Mouse (Mus musculus): ENCODE results near the gene Thumpd3. TPM values are rescaled to one million over a fixed set of nuclear protein-coding genes. Genes with fewer than 3 reads are reported as not detected.

The Thumpd3 gene
- polyA plus RNA-seq, 1 experiment from 2014 or later: 51.4 TPM

DNA sequence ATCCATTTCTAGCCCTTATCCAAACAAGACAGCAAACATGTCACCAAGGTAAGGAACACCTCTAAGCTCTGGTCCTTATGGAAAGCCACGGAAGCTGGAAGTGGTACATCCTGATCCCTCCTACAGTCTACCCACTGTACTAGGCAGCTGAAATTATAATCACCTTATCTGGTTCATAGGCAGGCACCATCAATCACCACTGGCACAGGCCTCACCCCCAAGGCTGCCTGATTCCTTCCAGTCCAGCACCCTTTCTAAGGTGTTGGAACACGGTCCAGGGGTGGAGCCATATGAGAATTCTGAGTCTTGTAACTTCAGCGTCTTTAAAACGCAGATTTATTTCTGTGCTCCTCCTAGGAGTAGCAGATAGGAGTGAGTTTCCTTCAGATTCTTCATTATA is 32.5 kb upstream of the Thumpd3 start:
- peak overlapping the region; percentile 24; the same call in 1 of the 2 replicates for H3K27ac ChIP-seq (ENCODE audit: low read length)
- ATAC-seq: no peak
- H3K4me2 ChIP-seq (ENCODE audit: low read length): no peak overlapping the region
- no peaks in the 10 kb centered on the region for H3K27me3 ChIP-seq (ENCODE audit: control insufficient read depth, insufficient read depth, low read depth, low read length)
- 84% methylated on average over 4 of the region's 4 CpGs for WGBS
- no peaks in the 10 kb centered on the region for H3K9me3 ChIP-seq (replicated peaks; ENCODE audit: control insufficient read depth, low read length, poor library complexity, severe bottlenecking)
- no peaks in the 10 kb centered on the region for H3K36me3 ChIP-seq (ENCODE audit: control insufficient read depth, insufficient read depth, low read length)
- no peak overlapping the region for H3K9ac ChIP-seq (ENCODE audit: low read depth, low read length)
- no peak overlapping the region for H3K4me3 ChIP-seq (ENCODE audit: low read depth, low read length)
- H3K4me1 ChIP-seq (ENCODE audit: control insufficient read depth, insufficient read depth, low read length): no peaks in the 10 kb centered on the region; the same call in 1 of the 2 replicates

DNA sequence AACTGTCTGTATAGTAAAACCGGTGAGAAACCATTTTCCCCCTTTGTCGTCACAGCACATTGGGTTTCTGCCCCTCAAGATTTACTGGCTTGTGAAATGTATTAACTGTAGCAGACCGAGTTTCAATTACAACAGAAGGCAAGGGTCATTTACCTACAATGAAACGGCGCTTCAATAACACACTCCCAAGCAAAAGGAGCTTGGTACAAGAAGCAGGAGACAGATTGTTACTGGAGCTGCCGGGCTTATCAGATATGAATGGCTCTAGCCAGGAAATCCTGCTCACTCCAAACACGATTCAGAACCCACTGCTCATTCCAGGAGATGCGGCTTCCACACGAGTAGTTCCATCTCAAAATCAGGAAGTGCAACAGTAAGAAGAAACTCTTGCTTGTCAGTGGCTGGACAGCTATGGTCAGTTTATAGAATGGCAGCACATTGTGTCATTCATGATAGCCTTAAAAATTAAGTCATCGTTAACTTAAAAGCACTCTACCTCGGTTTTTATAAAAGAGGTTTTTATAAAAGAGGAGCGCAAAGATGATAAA is 28.5 kb upstream of the Thumpd3 start:
- H3K27me3 ChIP-seq (ENCODE audit: control insufficient read depth, insufficient read depth, low read depth, low read length): no peaks in the 10 kb centered on the region
- no peaks in the 10 kb centered on the region for H3K36me3 ChIP-seq (ENCODE audit: control insufficient read depth, insufficient read depth, low read length)
- no peak overlapping the region for H3K4me3 ChIP-seq (ENCODE audit: low read depth, low read length)
- no peak overlapping the region for H3K4me2 ChIP-seq (ENCODE audit: low read length)
- H3K9me3 ChIP-seq (replicated peaks; ENCODE audit: control insufficient read depth, low read length, poor library complexity, severe bottlenecking): no peaks in the 10 kb centered on the region
- WGBS: 49% methylated on average over 12 of the region's 12 CpGs
- H3K27ac ChIP-seq (ENCODE audit: low read length): no peak overlapping the region
- H3K4me1 ChIP-seq (ENCODE audit: control insufficient read depth, insufficient read depth, low read length): no peaks in the 10 kb centered on the region; the same call in 1 of the 2 replicates
- ATAC-seq: no peak
- H3K9ac ChIP-seq (ENCODE audit: low read depth, low read length): no peak overlapping the region

DNA sequence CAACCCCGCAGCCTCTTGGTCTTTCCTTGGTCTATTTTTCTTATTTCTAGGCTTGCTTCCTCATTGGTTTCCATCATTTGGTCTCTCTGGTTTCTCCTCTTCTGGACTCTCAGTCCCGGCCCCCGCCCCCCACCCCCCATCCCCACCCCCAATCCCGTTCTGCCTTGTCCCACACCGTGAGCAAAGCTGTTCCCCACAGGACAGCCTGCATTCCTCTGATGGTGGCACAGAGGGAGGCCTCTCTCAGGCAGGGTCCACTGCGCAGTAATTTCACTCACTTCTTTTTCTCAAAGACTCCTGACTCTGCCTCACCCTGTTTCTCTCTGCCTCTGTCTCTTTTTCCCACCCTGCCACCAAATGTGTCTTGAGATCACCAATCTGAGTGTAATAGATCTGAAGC is 27.9 kb upstream of the Thumpd3 start:
- H3K27me3 ChIP-seq (ENCODE audit: control insufficient read depth, insufficient read depth, low read depth, low read length): no peaks in the 10 kb centered on the region
- no peak overlapping the region for H3K4me2 ChIP-seq (ENCODE audit: low read length)
- ATAC-seq: no peak
- no peak overlapping the region for H3K27ac ChIP-seq (ENCODE audit: low read length)
- no peaks in the 10 kb centered on the region for H3K36me3 ChIP-seq (ENCODE audit: control insufficient read depth, insufficient read depth, low read length)
- H3K4me3 ChIP-seq (ENCODE audit: low read depth, low read length): no peak overlapping the region
- no peaks in the 10 kb centered on the region; the same call in 1 of the 2 replicates for H3K4me1 ChIP-seq (ENCODE audit: control insufficient read depth, insufficient read depth, low read length)
- H3K9ac ChIP-seq (ENCODE audit: low read depth, low read length): no peak overlapping the region
- WGBS: 31% methylated on average over 5 of the region's 6 CpGs
- H3K9me3 ChIP-seq (replicated peaks; ENCODE audit: control insufficient read depth, low read length, poor library complexity, severe bottlenecking): no peaks in the 10 kb centered on the region

DNA sequence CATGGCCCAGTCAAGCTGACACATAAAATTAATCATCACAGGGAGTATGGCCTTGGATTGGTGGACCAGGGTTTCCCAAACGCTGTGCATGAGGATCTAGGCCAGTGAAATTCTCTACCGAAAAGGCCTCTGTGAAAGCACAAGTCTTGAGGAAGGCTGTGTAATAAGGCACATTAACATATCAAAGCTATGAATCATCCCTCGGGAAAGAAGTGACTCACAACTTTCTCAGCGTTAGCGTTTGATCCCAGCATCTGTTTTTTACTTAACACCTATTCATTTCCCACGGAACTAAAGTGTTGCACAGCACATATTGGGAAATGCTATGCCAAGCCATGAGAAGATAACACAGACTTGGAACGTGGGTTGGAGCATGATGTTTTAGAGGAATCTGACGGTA is 21.2 kb upstream of the Thumpd3 start:
- no peaks in the 10 kb centered on the region for H3K9me3 ChIP-seq (replicated peaks; ENCODE audit: control insufficient read depth, low read length, poor library complexity, severe bottlenecking)
- 0 out of 2 replicates have a peak, but pooled peaks have one; percentile 25 for ATAC-seq
- no peak overlapping the region for H3K4me2 ChIP-seq (ENCODE audit: low read length)
- no peak overlapping the region for H3K4me3 ChIP-seq (ENCODE audit: low read depth, low read length)
- WGBS: 15% methylated on average over 8 of the region's 8 CpGs
- H3K9ac ChIP-seq (ENCODE audit: low read depth, low read length): no peak overlapping the region
- no peaks in the 10 kb centered on the region for H3K27me3 ChIP-seq (ENCODE audit: control insufficient read depth, insufficient read depth, low read depth, low read length)
- H3K36me3 ChIP-seq (ENCODE audit: control insufficient read depth, insufficient read depth, low read length): no peaks in the 10 kb centered on the region
- no peak overlapping the region for H3K27ac ChIP-seq (ENCODE audit: low read length)
- H3K4me1 ChIP-seq (ENCODE audit: control insufficient read depth, insufficient read depth, low read length): no peaks in the 10 kb centered on the region

DNA sequence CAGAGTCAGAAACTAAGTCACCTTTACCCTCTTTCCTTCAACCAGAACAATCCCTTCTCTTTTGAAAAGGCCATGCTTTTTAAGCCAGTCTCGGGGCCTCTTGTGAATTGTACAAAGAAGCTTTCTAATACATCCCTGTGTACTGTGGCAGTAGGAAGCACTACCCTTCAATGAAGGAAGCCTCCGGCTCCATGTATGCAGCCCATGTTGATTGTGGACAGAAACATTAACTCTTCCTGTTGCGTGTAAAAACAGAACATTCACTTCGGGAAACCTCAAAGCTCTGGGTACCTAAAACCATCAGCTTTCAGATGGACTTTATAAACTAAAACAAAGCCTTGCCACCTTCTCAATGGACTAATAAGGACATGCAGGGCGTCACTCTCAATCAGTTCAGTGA is 20.3 kb upstream of the Thumpd3 start:
- Histone ChIP-seq H3K27ac (ENCODE audit: low read length) (no peak overlapping the region), H3K4me3 (ENCODE audit: low read depth, low read length) (no peak overlapping the region), H3K9ac (ENCODE audit: low read depth, low read length) (no peak overlapping the region), H3K27me3 (ENCODE audit: control insufficient read depth, insufficient read depth, low read depth, low read length) (no peaks in the 10 kb centered on the region), H3K4me1 (ENCODE audit: control insufficient read depth, insufficient read depth, low read length) (no peaks in the 10 kb centered on the region), H3K4me2 (ENCODE audit: low read length) (no peak overlapping the region), H3K9me3 (replicated peaks; ENCODE audit: control insufficient read depth, low read length, poor library complexity, severe bottlenecking) (no peaks in the 10 kb centered on the region), H3K36me3 (ENCODE audit: control insufficient read depth, insufficient read depth, low read length) (no peaks in the 10 kb centered on the region)
- WGBS: 26% methylated on average over 5 of the region's 5 CpGs
- ATAC-seq: no peak

DNA sequence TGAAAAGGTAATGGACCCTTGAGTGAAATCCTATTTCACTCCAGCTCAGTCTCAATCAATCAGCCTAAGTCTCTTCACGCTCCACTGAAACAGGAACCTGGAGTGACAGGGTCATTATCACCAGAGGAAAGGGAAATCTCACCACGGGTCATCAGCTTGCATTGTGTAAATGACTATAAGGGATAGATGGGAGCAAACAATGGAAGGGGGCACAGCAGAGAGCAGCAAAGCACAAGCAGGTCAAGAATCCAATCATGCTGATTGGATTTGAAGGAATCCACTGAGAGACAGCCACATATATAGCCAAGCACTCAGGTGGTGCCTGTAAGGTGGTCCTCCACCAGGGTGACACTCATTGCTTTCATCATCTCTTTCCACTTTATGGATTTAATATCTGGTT is 18.6 kb upstream of the Thumpd3 start:
- 6% methylated on average over 2 of the region's 2 CpGs for WGBS
- no peak overlapping the region for H3K4me3 ChIP-seq (ENCODE audit: low read depth, low read length)
- H3K4me1 ChIP-seq (ENCODE audit: control insufficient read depth, insufficient read depth, low read length): no peaks in the 10 kb centered on the region
- H3K36me3 ChIP-seq (ENCODE audit: control insufficient read depth, insufficient read depth, low read length): no peaks in the 10 kb centered on the region
- no peaks in the 10 kb centered on the region for H3K27me3 ChIP-seq (ENCODE audit: control insufficient read depth, insufficient read depth, low read depth, low read length)
- no peak overlapping the region for H3K27ac ChIP-seq (ENCODE audit: low read length)
- H3K9me3 ChIP-seq (replicated peaks; ENCODE audit: control insufficient read depth, low read length, poor library complexity, severe bottlenecking): no peaks in the 10 kb centered on the region
- no peak overlapping the region for H3K9ac ChIP-seq (ENCODE audit: low read depth, low read length)
- H3K4me2 ChIP-seq (ENCODE audit: low read length): no peak overlapping the region
- no peak for ATAC-seq

DNA sequence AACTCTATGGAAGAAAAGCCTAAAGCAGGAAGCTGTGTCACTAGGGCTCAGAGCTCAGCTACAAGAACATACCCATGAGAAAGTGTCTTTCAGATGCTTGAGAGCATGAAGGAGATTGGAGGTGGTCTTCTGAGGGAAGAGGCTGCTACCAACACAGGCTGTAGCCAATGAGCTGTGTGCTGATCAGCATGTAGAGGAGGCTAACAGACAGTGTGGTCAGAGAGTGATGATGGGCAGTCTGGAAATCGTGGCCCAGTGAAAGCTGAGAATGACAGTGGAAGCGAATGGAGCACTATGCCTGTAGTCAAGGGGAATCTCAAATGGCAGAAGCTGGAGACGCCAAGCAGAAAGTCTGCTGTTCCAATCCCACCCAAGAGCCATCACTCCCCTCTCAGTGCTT is 17.0 kb upstream of the Thumpd3 start:
- Histone ChIP-seq H3K27me3 (ENCODE audit: control insufficient read depth, insufficient read depth, low read depth, low read length) (no peaks in the 10 kb centered on the region), H3K36me3 (ENCODE audit: control insufficient read depth, insufficient read depth, low read length) (no peaks in the 10 kb centered on the region), H3K27ac (ENCODE audit: low read length) (no peak overlapping the region), H3K4me2 (ENCODE audit: low read length) (no peak overlapping the region), H3K9ac (ENCODE audit: low read depth, low read length) (no peak overlapping the region), H3K4me3 (ENCODE audit: low read depth, low read length) (no peak overlapping the region), H3K4me1 (ENCODE audit: control insufficient read depth, insufficient read depth, low read length) (no peaks in the 10 kb centered on the region), H3K9me3 (replicated peaks; ENCODE audit: control insufficient read depth, low read length, poor library complexity, severe bottlenecking) (no peaks in the 10 kb centered on the region)
- ATAC-seq: no peak
- WGBS: 82% methylated on average over 3 of the region's 3 CpGs

DNA sequence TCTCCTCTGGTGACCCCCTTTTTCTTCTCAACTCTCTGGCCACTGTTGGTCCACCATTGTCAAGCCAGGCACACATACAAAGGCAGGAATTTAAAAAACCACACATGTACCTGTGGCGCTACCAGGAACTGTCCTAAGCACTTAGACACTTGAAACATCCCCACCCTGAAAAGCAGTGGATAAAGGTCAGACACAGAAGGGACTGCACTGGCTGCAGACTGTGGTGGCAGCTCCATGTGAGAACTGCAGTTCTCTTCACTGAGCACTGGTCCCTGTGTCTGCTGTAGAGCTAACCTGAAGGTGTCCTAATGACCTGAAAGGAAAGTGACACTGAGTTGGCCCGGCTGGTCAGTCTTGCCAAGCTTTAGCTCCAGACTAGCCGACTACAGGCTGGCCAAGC is 15.5 kb upstream of the Thumpd3 start:
- Histone ChIP-seq H3K4me3 (ENCODE audit: low read depth, low read length) (no peak overlapping the region), H3K27ac (ENCODE audit: low read length) (no peak overlapping the region), H3K4me2 (ENCODE audit: low read length) (no peak overlapping the region), H3K4me1 (ENCODE audit: control insufficient read depth, insufficient read depth, low read length) (no peaks in the 10 kb centered on the region), H3K9ac (ENCODE audit: low read depth, low read length) (no peak overlapping the region), H3K27me3 (ENCODE audit: control insufficient read depth, insufficient read depth, low read depth, low read length) (no peaks in the 10 kb centered on the region), H3K36me3 (ENCODE audit: control insufficient read depth, insufficient read depth, low read length) (no peaks in the 10 kb centered on the region), H3K9me3 (replicated peaks; ENCODE audit: control insufficient read depth, low read length, poor library complexity, severe bottlenecking) (no peaks in the 10 kb centered on the region)
- 73% methylated on average over 3 of the region's 3 CpGs for WGBS
- no peak for ATAC-seq

DNA sequence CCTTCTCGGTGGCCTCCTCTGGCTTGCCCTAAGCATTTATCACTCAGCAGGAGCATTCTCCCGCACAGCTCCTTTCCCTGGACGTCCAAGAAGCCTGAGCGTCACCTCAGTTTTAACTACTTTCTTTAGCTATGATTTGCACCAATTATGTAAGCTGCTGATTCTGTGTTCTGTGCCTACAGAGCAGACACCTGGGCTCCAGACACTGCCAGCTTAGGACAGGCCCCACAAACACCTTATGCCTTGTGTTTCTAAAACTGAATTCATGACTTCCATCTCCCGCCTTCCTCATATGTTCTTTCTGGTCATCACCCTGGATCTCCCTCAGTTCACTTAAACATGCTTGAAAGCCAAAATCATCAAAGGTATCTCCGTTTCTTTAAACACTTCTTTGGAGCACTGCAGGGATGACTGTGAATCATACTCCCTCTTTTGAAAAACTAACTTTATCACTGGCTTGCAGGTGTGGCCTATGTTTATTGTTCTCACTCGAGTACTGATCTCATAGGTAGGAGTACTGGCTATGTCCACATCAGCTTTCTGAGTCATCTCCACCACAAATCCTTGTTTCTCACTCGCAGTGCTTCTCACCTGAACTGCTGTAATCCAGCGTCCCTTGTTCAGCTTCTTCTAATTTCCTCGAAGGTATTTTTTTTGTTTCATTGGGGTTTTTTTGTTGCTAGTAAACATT is 14.9 kb upstream of the Thumpd3 start:
- Histone ChIP-seq H3K9me3 (replicated peaks; ENCODE audit: control insufficient read depth, low read length, poor library complexity, severe bottlenecking) (no peaks in the 10 kb centered on the region), H3K4me3 (ENCODE audit: low read depth, low read length) (no peak overlapping the region), H3K9ac (ENCODE audit: low read depth, low read length) (no peak overlapping the region), H3K27ac (ENCODE audit: low read length) (no peak overlapping the region), H3K27me3 (ENCODE audit: control insufficient read depth, insufficient read depth, low read depth, low read length) (no peaks in the 10 kb centered on the region), H3K4me2 (ENCODE audit: low read length) (no peak overlapping the region), H3K36me3 (ENCODE audit: control insufficient read depth, insufficient read depth, low read length) (no peaks in the 10 kb centered on the region), H3K4me1 (ENCODE audit: control insufficient read depth, insufficient read depth, low read length) (no peaks in the 10 kb centered on the region)
- ATAC-seq: no peak
- 81% methylated on average over 10 of the region's 10 CpGs for WGBS

Data from midbrain, embryonic 16.5 days (tissue).